Mouse (Mus musculus) left cerebral cortex, adult 8-10 months (tissue): Measurements from ENCODE around the gene Yipf7. TPM values are rescaled to one million over a fixed set of nuclear protein-coding genes. Genes with fewer than 3 reads are reported as not detected.

Source experiments
- DNase-seq, 2 experiments: peaks; one replicate each; pipeline ENCODE4 v3.0.0; 2022; ENCODE audit warnings: low spot score in 2 of 2
- total RNA-seq, 4 experiments: library from RNA; stranded (reverse); gene quantifications; 2 replicates each; pipeline ENCODE4 v1.2.4; 2022

The Yipf7 gene
- total RNA-seq, result under 1 TPM in 3 of 4 experiments, not detected in 1; 0.33 to 0.64 (median 0.50) TPM

GRCm38 (mm10) chr5:69542489-69542888 is at the start of gene Yipf7:
Yipf7 (minus strand) TSS chr5:69542648.
- no peak for DNase-seq

DNA sequence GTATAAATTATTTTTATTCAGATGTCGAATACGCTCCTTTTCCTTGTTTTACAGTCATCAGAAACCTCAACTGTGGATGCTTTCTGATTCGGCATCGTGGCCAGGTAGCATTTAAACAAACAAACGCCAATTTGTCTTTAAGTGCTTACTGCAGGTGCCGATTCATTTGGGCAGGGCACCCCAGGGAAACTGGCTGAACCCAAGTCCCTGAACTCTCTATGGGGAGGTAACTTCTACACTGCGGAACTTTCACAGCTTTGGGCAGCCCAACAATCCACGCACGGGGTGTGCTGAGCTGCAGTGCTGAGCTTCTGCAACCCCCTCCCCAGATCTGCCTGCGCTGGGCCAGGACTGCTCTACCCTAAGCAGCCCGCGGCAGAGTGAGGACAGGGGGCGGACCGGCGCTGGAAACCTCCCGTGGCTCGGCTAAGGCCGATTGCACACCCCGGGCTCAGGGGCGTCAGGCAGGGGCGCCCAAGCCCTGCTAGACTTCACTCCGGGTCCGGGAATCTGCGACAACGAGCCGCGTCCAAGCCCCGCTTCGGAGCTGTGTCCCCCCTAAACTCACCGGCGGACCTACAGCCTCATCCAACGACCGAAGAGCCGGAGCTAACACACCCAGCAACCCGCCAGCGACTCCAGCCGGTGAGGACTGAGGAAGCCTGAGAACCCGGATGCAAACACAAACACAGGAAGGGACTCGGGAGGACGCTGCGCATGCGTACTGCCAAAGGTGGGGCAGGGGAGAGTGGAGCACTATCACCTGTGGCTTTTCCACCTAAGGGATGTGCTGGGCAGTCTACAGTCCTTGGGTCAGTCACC is 49.4 kb upstream of the Yipf7 start, which contains the start of gene Gnpda2:
TSS of gene Gnpda2 (minus strand) at position 701 of the 822 bp plus-strand sequence.
- peak; percentile 76 to 84 for DNase-seq

- DNase-seq, result no peak
Measured at GRCm38 (mm10) chr5:69557404-69557935, 15.0 kb upstream of the Yipf7 start.

DNA sequence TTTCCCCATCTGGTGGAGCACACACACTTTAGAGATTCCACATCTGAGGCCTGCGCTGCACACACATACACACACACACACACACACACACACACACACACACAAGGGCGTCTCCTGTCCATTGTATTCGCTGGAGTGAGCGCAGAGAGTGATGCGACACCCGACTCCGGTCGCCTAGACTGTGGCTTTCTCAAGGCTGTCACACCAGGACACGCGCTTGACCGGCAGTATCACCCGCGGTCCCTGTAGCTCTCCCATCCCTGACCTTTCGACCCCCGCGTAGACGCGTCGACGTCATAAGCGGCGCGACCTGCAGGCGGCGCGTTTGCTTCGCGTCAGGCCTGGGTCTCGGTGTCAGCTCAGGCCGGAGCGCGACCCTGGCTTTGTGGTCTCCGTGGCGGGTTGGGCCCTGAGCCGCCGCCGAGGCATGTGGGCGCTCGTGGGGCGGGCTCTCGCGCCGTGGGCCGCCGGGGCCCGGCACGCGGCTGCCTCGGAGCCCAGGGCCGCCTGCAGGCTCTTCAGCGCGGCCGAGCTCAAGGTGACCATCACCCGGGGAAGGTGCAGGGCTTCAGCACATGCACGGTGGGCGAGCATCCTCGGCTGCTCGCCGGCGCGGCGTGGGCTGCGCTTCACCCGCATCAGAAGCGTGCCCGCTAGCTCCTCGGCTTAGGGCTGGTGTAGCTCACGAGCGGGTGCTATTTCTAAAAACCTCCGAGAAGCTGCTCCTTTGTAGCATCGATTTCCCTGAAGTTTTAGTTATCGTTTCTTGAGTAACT is 14.4 kb upstream of the Yipf7 start, which contains the start of gene Guf1:
TSS of gene Guf1 (plus strand) at position 296 of the 776 bp plus-strand sequence.
- DNase-seq, result peak; percentile 92 to 99

DNA sequence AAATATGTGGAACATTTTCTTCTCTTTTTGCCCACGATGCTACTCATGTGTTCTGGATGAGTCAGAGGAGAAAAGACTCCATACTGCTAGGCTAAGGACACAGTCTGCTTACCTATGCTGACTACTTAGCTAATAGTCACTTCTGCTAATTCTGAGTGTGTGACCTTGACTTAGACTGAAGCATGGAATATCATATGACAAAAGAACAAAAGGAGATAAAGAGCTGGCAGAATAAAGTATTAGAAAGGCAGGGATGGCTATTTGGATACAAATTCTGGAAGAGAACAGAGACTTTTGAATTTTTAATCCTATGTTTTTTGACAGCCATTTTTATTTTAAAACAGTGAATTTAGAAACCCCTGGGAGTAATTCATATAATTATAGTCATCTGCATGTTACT is 768 bp downstream of the Yipf7 start:
- DNase-seq, result no peak

DNA sequence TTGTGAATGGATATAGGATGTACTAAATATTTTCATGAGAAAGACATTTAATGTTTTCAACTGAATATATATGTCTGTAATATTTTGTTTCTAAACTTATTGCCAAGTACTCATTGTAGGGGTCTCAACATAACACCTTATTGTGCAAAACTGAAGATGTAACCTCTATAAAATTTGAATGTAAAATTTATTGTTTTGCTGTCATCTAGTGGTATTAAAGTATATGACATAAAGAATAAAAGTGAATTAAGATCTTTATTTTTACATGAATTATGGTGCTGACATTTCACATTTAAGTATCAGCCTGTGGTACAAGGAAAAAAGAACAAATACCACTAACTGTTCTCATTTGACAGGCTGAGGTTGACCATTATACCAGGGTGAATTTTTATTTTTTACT is 18.5 kb downstream of the Yipf7 start:
- DNase-seq, result no peak

DNA sequence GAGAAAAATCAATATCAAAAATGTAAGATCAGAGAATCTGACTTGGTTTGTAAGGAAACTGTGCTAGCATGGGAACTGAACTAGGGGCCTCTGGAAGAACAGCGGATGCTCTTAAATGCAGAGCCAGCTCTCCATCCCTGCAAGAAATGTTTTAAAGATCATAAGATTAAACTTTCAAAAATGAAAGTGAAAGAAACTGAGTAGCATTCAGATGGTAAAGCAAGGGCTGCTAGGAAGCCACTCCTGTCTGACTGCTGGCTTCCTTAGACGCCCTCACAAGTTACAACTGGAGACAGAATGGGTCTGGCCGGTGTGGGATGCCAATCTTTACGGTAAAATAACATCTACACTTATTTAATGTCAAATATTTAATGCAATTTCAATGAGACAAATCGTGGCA is 20.4 kb downstream of the Yipf7 start:
- no peak for DNase-seq

- DNase-seq, result peak in 1 of 2 experiments; percentile 48
Measured at GRCm38 (mm10) chr5:69520661-69521278, 21.7 kb downstream of the Yipf7 start.

GRCm38 (mm10) chr5:69512203-69512602 is 30.2 kb downstream of the Yipf7 start:
- no peak for DNase-seq

GRCm38 (mm10) chr5:69511631-69512030 is 30.8 kb downstream of the Yipf7 start:
- no peak for DNase-seq

DNA sequence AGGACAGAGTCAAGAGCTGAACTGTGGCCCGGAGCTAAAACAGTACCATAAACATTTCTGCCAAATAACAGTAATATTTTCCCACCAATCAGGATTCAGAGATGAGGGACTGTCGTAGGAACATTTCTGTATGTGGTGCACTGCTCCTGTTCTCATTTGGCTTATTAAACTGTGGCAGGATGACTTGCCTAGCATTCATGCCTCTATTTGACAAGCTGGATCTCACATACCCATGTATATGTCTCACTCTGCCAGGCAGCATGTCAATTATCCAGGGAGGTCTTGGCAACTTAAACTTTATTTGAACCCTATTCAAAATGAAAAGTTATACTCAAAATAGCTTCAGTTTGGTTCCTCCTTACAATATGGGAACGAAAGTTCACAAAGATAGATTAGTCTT is 35.4 kb downstream of the Yipf7 start:
- no peak for DNase-seq

DNA sequence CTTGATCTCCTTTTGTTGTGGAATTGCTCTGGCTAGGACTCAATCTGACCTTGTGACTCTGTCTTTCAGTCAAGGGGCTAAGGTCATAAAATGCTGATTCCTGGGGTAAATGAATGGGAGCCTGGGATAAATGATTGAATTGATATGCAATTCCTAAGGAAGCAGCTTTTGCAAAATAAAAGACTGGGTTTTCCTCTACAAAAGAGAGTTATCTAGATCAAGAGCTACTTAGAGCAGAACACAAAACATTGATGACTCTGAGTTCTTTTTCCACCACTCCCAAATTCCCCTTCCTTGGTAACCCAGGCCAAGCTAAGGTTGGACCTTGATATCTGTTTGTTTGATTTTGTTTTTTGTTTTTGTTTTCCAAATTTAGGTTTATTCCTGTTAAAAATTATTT is 53.4 kb downstream of the Yipf7 start:
- DNase-seq, result no peak

- no peak for DNase-seq
Measured at GRCm38 (mm10) chr5:69467520-69467919, 74.9 kb downstream of the Yipf7 start.

Other genes starting within 250 kb of the Yipf7 start
- gene Kctd8, start 201.0 kb downstream of the Yipf7 start, total RNA-seq, result 10 to 100 TPM in 3 of 4 experiments, 1 to 10 TPM in 1; 9.9 to 11.4 (median 11.1) TPM
- 10 to 100 TPM; 21.7 to 25.0 (median 23.1) TPM for gene Guf1, start 14.3 kb upstream of the Yipf7 start, total RNA-seq
- 10 to 100 TPM; 15.3 to 20.7 (median 19.0) TPM for gene Gnpda2, start 49.7 kb upstream of the Yipf7 start, total RNA-seq